Mouse (Mus musculus) thymus, adult 2 months (tissue): ENCODE results near the gene Sipa1l2.

ENCODE experiments used
- CTCF ChIP-seq: fragments of 200-500 bp; IDR thresholded peaks from 2 replicates; pipeline ENCODE4 v1.5.1; 2012; ENCODE audit warnings: mild to moderate bottlenecking, control low read depth, low read length, moderate library complexity, borderline replicate concordance; ENCODE audit not compliant: control insufficient read depth, poor library complexity, insufficient read depth; ENCODE audit errors: extremely low read depth
- POLR2A ChIP-seq: fragments of 200-500 bp; IDR thresholded peaks from 2 replicates; pipeline ENCODE4 v1.6.1; 2012; ENCODE audit warnings: mild to moderate bottlenecking, low read length, control low read depth, moderate library complexity; ENCODE audit not compliant: control insufficient read depth, poor library complexity, insufficient read depth; ENCODE audit errors: extremely low read depth

DNA sequence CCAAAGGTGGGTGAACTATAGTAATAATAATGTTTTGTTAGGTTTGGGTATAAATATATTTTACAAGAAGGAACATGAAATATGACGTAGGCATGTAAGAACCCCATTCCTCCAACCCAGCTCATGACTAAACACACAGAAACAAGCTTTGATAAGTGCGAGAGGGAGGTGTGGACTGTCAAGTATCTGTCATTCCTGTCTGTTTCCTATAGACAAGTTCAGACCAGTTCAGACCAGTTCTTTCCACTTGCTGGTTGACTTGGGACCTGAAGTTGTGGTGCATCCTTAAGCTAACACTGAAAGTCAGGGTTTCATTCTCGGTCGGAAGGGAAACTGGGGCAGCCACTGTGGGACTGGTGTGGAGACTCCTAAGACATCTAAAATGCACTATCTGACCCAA, 197.0 kb downstream of the Sipa1l2 start:
- no peak for TF ChIP-seq POLR2A
- TF ChIP-seq CTCF, result no peak
